Mouse (Mus musculus) WW6 (cell line): ENCODE measurements around the gene Mettl26.

ENCODE experiments used
- DNase-seq: peaks from one replicate; pipeline ENCODE4 v3.0.0-alpha.2; 2013; ENCODE audit warnings: low read depth, low spot score

Gene Mettl26

GRCm38 (mm10) chr17:25883824-25884223 is 8.9 kb downstream of the Mettl26 start:
- no peak for DNase-seq

- DNase-seq = no peak
These were observed 10.8 kb downstream of the Mettl26 start for GRCm38 (mm10) chr17:25885636-25886035.

- DNase-seq = no peak
These were observed 11.9 kb downstream of the Mettl26 start for GRCm38 (mm10) chr17:25886806-25887205.

- no peak for DNase-seq
These were observed 12.6 kb downstream of the Mettl26 start for GRCm38 (mm10) chr17:25887467-25887866.

- no peak for DNase-seq
These were observed 14.0 kb downstream of the Mettl26 start for GRCm38 (mm10) chr17:25888837-25889236.

GRCm38 (mm10) chr17:25893975-25894617 is 19.2 kb downstream of the Mettl26 start:
- DNase-seq = no peak

GRCm38 (mm10) chr17:25895415-25895814 is 20.5 kb downstream of the Mettl26 start:
- DNase-seq = no peak

GRCm38 (mm10) chr17:25895891-25896290 is 21.0 kb downstream of the Mettl26 start:
- no peak for DNase-seq

GRCm38 (mm10) chr17:25900193-25900592 is 25.3 kb downstream of the Mettl26 start:
- no peak for DNase-seq

GRCm38 (mm10) chr17:25903061-25903460 is 28.2 kb downstream of the Mettl26 start:
- DNase-seq = no peak

- DNase-seq = no peak
These were observed 32.8 kb downstream of the Mettl26 start for GRCm38 (mm10) chr17:25907640-25908039.

GRCm38 (mm10) chr17:25911816-25912215 is 36.9 kb downstream of the Mettl26 start:
- DNase-seq = no peak

GRCm38 (mm10) chr17:25913186-25913876 is 38.5 kb downstream of the Mettl26 start:
- no peak for DNase-seq

- DNase-seq = no peak
These were observed 39.0 kb downstream of the Mettl26 start for GRCm38 (mm10) chr17:25913877-25914275.

- DNase-seq = no peak
These were observed 39.4 kb downstream of the Mettl26 start for GRCm38 (mm10) chr17:25914295-25914694.

GRCm38 (mm10) chr17:25916931-25917647 is 42.2 kb downstream of the Mettl26 start:
- no peak for DNase-seq

- DNase-seq = no peak
These were observed 43.3 kb downstream of the Mettl26 start for GRCm38 (mm10) chr17:25918037-25918750.

GRCm38 (mm10) chr17:25919144-25919785 is 44.4 kb downstream of the Mettl26 start, which contains the start of gene Rab40c:
TSS of gene Rab40c (minus strand) at chr17:25919727.
- DNase-seq = no peak

GRCm38 (mm10) chr17:25919786-25920642 is 45.1 kb downstream of the Mettl26 start:
- peak; percentile 99 for DNase-seq

- no peak for DNase-seq
These were observed 47.2 kb downstream of the Mettl26 start for GRCm38 (mm10) chr17:25922120-25922519.
